Mouse (Mus musculus): ENCODE measurements around the gene Olfr113. TPM values are rescaled to one million over a fixed set of nuclear protein-coding genes. Genes with fewer than 3 reads are reported as not detected.
"Not testable (repeated sequence)": the region's sequence is repeated elsewhere in the genome, so short reads cannot be mapped to it uniquely, and the experiment has no call there.

Olfr113 gene
- polyA plus RNA-seq, 1 experiment from 2014 or later = not detected

DNA sequence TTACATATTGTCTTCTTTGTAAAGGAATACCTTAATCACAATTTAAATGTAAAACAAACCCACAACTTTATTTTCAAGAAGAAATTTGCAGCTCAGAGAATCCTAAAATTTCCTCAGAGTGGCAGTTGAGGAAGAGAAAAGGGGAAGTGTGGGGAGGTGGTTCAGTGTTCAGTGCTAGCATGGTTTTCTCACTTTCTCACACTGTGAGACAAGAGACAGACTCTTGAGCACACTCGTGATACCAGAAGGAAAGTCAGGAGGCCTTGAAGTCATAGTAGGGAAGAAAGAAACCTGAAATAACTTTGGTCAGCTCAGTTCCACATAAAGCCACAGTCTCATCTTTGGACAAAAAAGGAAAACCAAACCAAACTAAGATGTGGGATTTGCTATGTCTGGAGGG is 52.0 kb downstream of the Olfr113 start:
- ATAC-seq; H3K27me3 ChIP-seq (ENCODE audit: control insufficient read depth, insufficient read depth, low read depth, low read length); H3K4me2 ChIP-seq (ENCODE audit: low read length); H3K9me3 ChIP-seq (replicated peaks; ENCODE audit: control insufficient read depth, low read length, poor library complexity, severe bottlenecking); H3K9ac ChIP-seq (ENCODE audit: low read depth, low read length); H3K27ac ChIP-seq (ENCODE audit: low read length); H3K36me3 ChIP-seq (ENCODE audit: control insufficient read depth, insufficient read depth, low read length); H3K4me1 ChIP-seq (ENCODE audit: control insufficient read depth, insufficient read depth, low read length); H3K4me3 ChIP-seq (ENCODE audit: low read depth, low read length): not testable (repeated sequence)
- 80% methylated on average over 1 of the region's 1 CpGs for WGBS

GRCm38 (mm10) chr17:37524612-37525011 is 52.9 kb downstream of the Olfr113 start:
- not testable (repeated sequence) for H3K4me2 ChIP-seq (ENCODE audit: low read length); H3K36me3 ChIP-seq (ENCODE audit: control insufficient read depth, insufficient read depth, low read length); H3K9ac ChIP-seq (ENCODE audit: low read depth, low read length); H3K27me3 ChIP-seq (ENCODE audit: control insufficient read depth, insufficient read depth, low read depth, low read length); H3K4me3 ChIP-seq (ENCODE audit: low read depth, low read length); H3K27ac ChIP-seq (ENCODE audit: low read length); H3K9me3 ChIP-seq (replicated peaks; ENCODE audit: control insufficient read depth, low read length, poor library complexity, severe bottlenecking); H3K4me1 ChIP-seq (ENCODE audit: control insufficient read depth, insufficient read depth, low read length); ATAC-seq

Other genes with a start within 250 kb of the Olfr113 start
- not detected in 2 replicates for gene Olfr103, start 238.0 kb downstream of the Olfr113 start, polyA plus RNA-seq (2015; fragmentation: Nextera tagmentation; extraction: Ambion mirVana)
- not detected in 2 replicates for gene Olfr104-ps, start 218.1 kb downstream of the Olfr113 start, polyA plus RNA-seq (2015; fragmentation: Nextera tagmentation; extraction: Ambion mirVana)
- gene Olfr105-ps, start 198.6 kb downstream of the Olfr113 start, polyA plus RNA-seq (2015; fragmentation: Nextera tagmentation; extraction: Ambion mirVana) = not detected in 2 replicates
- gene Olfr106-ps, start 187.3 kb downstream of the Olfr113 start, polyA plus RNA-seq (2015; fragmentation: Nextera tagmentation; extraction: Ambion mirVana) = not detected in 2 replicates
- not detected in 2 replicates for gene Olfr107, start 178.4 kb downstream of the Olfr113 start, polyA plus RNA-seq (2015; fragmentation: Nextera tagmentation; extraction: Ambion mirVana)
- not detected in 2 replicates for gene Olfr108, start 132.2 kb downstream of the Olfr113 start, polyA plus RNA-seq (2015; fragmentation: Nextera tagmentation; extraction: Ambion mirVana)
- gene Olfr109, start 118.7 kb downstream of the Olfr113 start, polyA plus RNA-seq (2015; fragmentation: Nextera tagmentation; extraction: Ambion mirVana) = not detected in 2 replicates
- gene H2-M2, start 94.1 kb downstream of the Olfr113 start, polyA plus RNA-seq (2015; fragmentation: Nextera tagmentation; extraction: Ambion mirVana) = not detected in 2 replicates
- not detected in 2 replicates for gene Olfr110, start 85.2 kb downstream of the Olfr113 start, polyA plus RNA-seq (2015; fragmentation: Nextera tagmentation; extraction: Ambion mirVana)
- 0.12 TPM in 1 of 2 replicates, not detected in the other for gene Olfr111, start 69.6 kb downstream of the Olfr113 start, polyA plus RNA-seq (2015; fragmentation: Nextera tagmentation; extraction: Ambion mirVana)
- gene Olfr112, start 8.2 kb downstream of the Olfr113 start, polyA plus RNA-seq (2015; fragmentation: Nextera tagmentation; extraction: Ambion mirVana) = not detected in 2 replicates
- gene Olfr114, start 15.1 kb upstream of the Olfr113 start, polyA plus RNA-seq (2015; fragmentation: Nextera tagmentation; extraction: Ambion mirVana) = not detected in 2 replicates
- gene Olfr115, start 49.4 kb upstream of the Olfr113 start, polyA plus RNA-seq (2015; fragmentation: Nextera tagmentation; extraction: Ambion mirVana) = not detected in 2 replicates
- gene Olfr116, start 49.5 kb upstream of the Olfr113 start, polyA plus RNA-seq (2015; fragmentation: Nextera tagmentation; extraction: Ambion mirVana) = not detected in 2 replicates
- not detected in 2 replicates for gene Olfr117, start 86.1 kb upstream of the Olfr113 start, polyA plus RNA-seq (2015; fragmentation: Nextera tagmentation; extraction: Ambion mirVana)
- gene Olfr118, start 89.3 kb upstream of the Olfr113 start, polyA plus RNA-seq (2015; fragmentation: Nextera tagmentation; extraction: Ambion mirVana) = not detected in 2 replicates
- gene Olfr119, start 118.9 kb upstream of the Olfr113 start, polyA plus RNA-seq (2015; fragmentation: Nextera tagmentation; extraction: Ambion mirVana) = not detected in 2 replicates
- not detected in 2 replicates for gene Olfr120, start 144.1 kb upstream of the Olfr113 start, polyA plus RNA-seq (2015; fragmentation: Nextera tagmentation; extraction: Ambion mirVana)
- gene Olfr121, start 171.2 kb upstream of the Olfr113 start, polyA plus RNA-seq (2015; fragmentation: Nextera tagmentation; extraction: Ambion mirVana) = not detected in 2 replicates
- not detected in 2 replicates for gene Olfr122, start 190.9 kb upstream of the Olfr113 start, polyA plus RNA-seq (2015; fragmentation: Nextera tagmentation; extraction: Ambion mirVana)
- not detected in 2 replicates for gene Olfr123, start 215.9 kb upstream of the Olfr113 start, polyA plus RNA-seq (2015; fragmentation: Nextera tagmentation; extraction: Ambion mirVana)
- not detected in 2 replicates for gene Olfr124, start 222.2 kb upstream of the Olfr113 start, polyA plus RNA-seq (2015; fragmentation: Nextera tagmentation; extraction: Ambion mirVana)